Mouse (Mus musculus) hindbrain, embryonic 12.5 days (tissue): ENCODE measurements around the gene Tspan9. TPM values are rescaled to one million over a fixed set of nuclear protein-coding genes. Genes with fewer than 3 reads are reported as not detected.

ENCODE experiments used
- ATAC-seq: fragments of 200-750 bp; cut with Nextera tagmentation; 2 replicates; pipeline ENCODE4 v1.8.0; 2017; ENCODE audit warnings: moderate TSS enrichment; ENCODE audit not compliant: low FRiP score
- H3K27ac ChIP-seq: fragments of 300-500 bp; sonication (generic); 2 replicates; pipeline ENCODE4 v1.5.1; 2016; ENCODE audit warnings: mild to moderate bottlenecking
- H3K27me3 ChIP-seq: fragments of 300-500 bp; sonication (generic); 2 replicates; pipeline ENCODE4 v1.6.1; 2016; ENCODE audit warnings: mild to moderate bottlenecking
- H3K36me3 ChIP-seq: fragments of 300-500 bp; sonication (generic); 2 replicates; pipeline ENCODE4 v1.6.1; 2016; ENCODE audit warnings: mild to moderate bottlenecking
- H3K4me1 ChIP-seq: fragments of 300-500 bp; sonication (generic); 2 replicates; pipeline ENCODE4 v1.6.1; 2016
- H3K4me2 ChIP-seq: fragments of 300-500 bp; sonication (generic); replicated peaks from 2 replicates; pipeline ENCODE4 v1.6.1; 2016; ENCODE audit warnings: mild to moderate bottlenecking
- H3K4me3 ChIP-seq: fragments of 300-500 bp; sonication (generic); 2 replicates; pipeline ENCODE4 v1.5.1; 2016; ENCODE audit warnings: mild to moderate bottlenecking
- H3K9ac ChIP-seq: fragments of 300-500 bp; sonication (generic); 2 replicates; pipeline ENCODE4 v1.6.1; 2016; ENCODE audit warnings: mild to moderate bottlenecking, moderate library complexity
- H3K9me3 ChIP-seq: fragments of 300-500 bp; sonication (generic); replicated peaks from 2 replicates; pipeline ENCODE4 v1.6.1; 2016; ENCODE audit warnings: mild to moderate bottlenecking
- WGBS: fragments of 180-500 bp; shearing (Covaris S2); methylation state at CpG from one replicate; pipeline ENCODE4 v1.1.7; 2016; 5-methylcytosine and 5-hydroxymethylcytosine counted together
- polyA plus RNA-seq: library from polyadenylated mRNA; unstranded; fragments of >200 nt; fragmentation: Nextera tagmentation; extraction: Ambion mirVana; gene quantifications from 2 replicates; pipeline ENCODE4 v1.2.1, GENCODE M21; 2016

Gene Tspan9
- polyA plus RNA-seq, 1 experiment from 2014 or later, result 63.4 TPM

GRCm38 (mm10) chr6:128036597-128036996 lies 106.8 kb downstream of the Tspan9 start:
- Histone ChIP-seq H3K27me3 (peaks cover 25% of the 10 kb centered on the region), H3K36me3 (no peaks in the 10 kb centered on the region), H3K4me1 (peaks cover 41% of the 10 kb centered on the region), H3K9ac (no peak overlapping the region), H3K4me3 (no peak overlapping the region), H3K27ac (no peak overlapping the region), H3K4me2 (no peak overlapping the region), H3K9me3 (no peaks in the 10 kb centered on the region)
- ATAC-seq, result no peak
- 82% methylated on average over 9 of the region's 9 CpGs for WGBS

- Histone ChIP-seq H3K36me3 (no peaks in the 10 kb centered on the region), H3K4me1 (peaks cover 40% of the 10 kb centered on the region), H3K4me2 (peak overlapping the region; percentile 92), H3K27me3 (peaks cover 25% of the 10 kb centered on the region), H3K27ac (no peak overlapping the region), H3K4me3 (peak overlapping the region; percentile 53), H3K9me3 (no peaks in the 10 kb centered on the region), H3K9ac (peak overlapping the region; percentile 60)
- no peak for ATAC-seq
- 10% methylated on average over 4 of the region's 4 CpGs for WGBS
Measured at GRCm38 (mm10) chr6:128035930-128036309, 107.5 kb downstream of the Tspan9 start.

- Histone ChIP-seq H3K4me1 (peaks cover 42% of the 10 kb centered on the region), H3K4me2 (peak overlapping the region; percentile 92), H3K9ac (peak overlapping the region; percentile 60), H3K4me3 (peak overlapping the region; percentile 53), H3K27me3 (peaks cover 25% of the 10 kb centered on the region), H3K36me3 (no peaks in the 10 kb centered on the region), H3K9me3 (no peaks in the 10 kb centered on the region), H3K27ac (peak overlapping the region; percentile 67; the same call in 1 of the 2 replicates)
- WGBS, result under 1% methylated on average over 31 of the region's 36 CpGs
- peak; percentile 62 for ATAC-seq
Measured at GRCm38 (mm10) chr6:128035250-128035929, 108.0 kb downstream of the Tspan9 start.

- peaks cover 25% of the 10 kb centered on the region for H3K27me3 ChIP-seq
- peak; percentile 78 for ATAC-seq
- H3K4me3 ChIP-seq, result peak overlapping the region; percentile 53
- peak overlapping the region; percentile 74 for H3K9ac ChIP-seq
- H3K9me3 ChIP-seq, result no peaks in the 10 kb centered on the region
- H3K4me1 ChIP-seq, result peaks cover 49% of the 10 kb centered on the region
- WGBS, result under 1% methylated on average over 80 of the region's 80 CpGs
- H3K27ac ChIP-seq, result peak overlapping the region; percentile 67
- H3K36me3 ChIP-seq, result no peaks in the 10 kb centered on the region
- peak overlapping the region; percentile 92 for H3K4me2 ChIP-seq
Measured at GRCm38 (mm10) chr6:128034317-128035249, 108.8 kb downstream of the Tspan9 start.

GRCm38 (mm10) chr6:128033868-128034250 lies 109.5 kb downstream of the Tspan9 start:
- 6% methylated on average over 4 of the region's 4 CpGs for WGBS
- H3K27me3 ChIP-seq, result peaks cover 25% of the 10 kb centered on the region
- no peaks in the 10 kb centered on the region for H3K9me3 ChIP-seq
- H3K27ac ChIP-seq, result no peak overlapping the region
- peaks cover 49% of the 10 kb centered on the region for H3K4me1 ChIP-seq
- H3K9ac ChIP-seq, result peak overlapping the region; percentile 74
- peak overlapping the region; percentile 92 for H3K4me2 ChIP-seq
- no peak for ATAC-seq
- H3K36me3 ChIP-seq, result no peaks in the 10 kb centered on the region
- H3K4me3 ChIP-seq, result peak overlapping the region; percentile 53

GRCm38 (mm10) chr6:128033172-128033867 lies 110.1 kb downstream of the Tspan9 start:
- Histone ChIP-seq H3K9me3 (no peaks in the 10 kb centered on the region), H3K9ac (peak overlapping the region; percentile 74; the same call in 1 of the 2 replicates), H3K4me2 (peak overlapping the region; percentile 92), H3K36me3 (no peaks in the 10 kb centered on the region), H3K4me3 (peak overlapping the region; percentile 53), H3K27ac (no peak overlapping the region), H3K27me3 (peaks cover 22% of the 10 kb centered on the region), H3K4me1 (peaks cover 49% of the 10 kb centered on the region)
- ATAC-seq, result no peak
- 28% methylated on average over 11 of the region's 11 CpGs for WGBS

GRCm38 (mm10) chr6:128032252-128033171 lies 110.9 kb downstream of the Tspan9 start:
- Histone ChIP-seq H3K4me1 (peaks cover 52% of the 10 kb centered on the region), H3K36me3 (no peaks in the 10 kb centered on the region), H3K9me3 (no peaks in the 10 kb centered on the region), H3K27ac (no peak overlapping the region), H3K9ac (no peak overlapping the region), H3K4me3 (no peak overlapping the region), H3K27me3 (peaks cover 21% of the 10 kb centered on the region), H3K4me2 (0 out of 2 replicates have a peak overlapping the region, but pooled peaks have one; percentile 92)
- 37% methylated on average over 16 of the region's 16 CpGs for WGBS
- ATAC-seq, result no peak

- Histone ChIP-seq H3K27ac (no peak overlapping the region), H3K27me3 (peaks cover 15% of the 10 kb centered on the region), H3K4me2 (no peak overlapping the region), H3K9me3 (no peaks in the 10 kb centered on the region), H3K36me3 (no peaks in the 10 kb centered on the region), H3K4me1 (peaks cover 50% of the 10 kb centered on the region), H3K9ac (no peak overlapping the region), H3K4me3 (no peak overlapping the region)
- ATAC-seq, result no peak
- 69% methylated on average over 2 of the region's 2 CpGs for WGBS
Measured at GRCm38 (mm10) chr6:128031584-128031983, 111.8 kb downstream of the Tspan9 start.

- Histone ChIP-seq H3K4me2 (no peak overlapping the region), H3K27me3 (peaks cover 14% of the 10 kb centered on the region), H3K4me3 (no peak overlapping the region), H3K27ac (no peak overlapping the region), H3K9me3 (no peaks in the 10 kb centered on the region), H3K36me3 (no peaks in the 10 kb centered on the region), H3K4me1 (peaks cover 46% of the 10 kb centered on the region), H3K9ac (no peak overlapping the region)
- 60% methylated on average over 4 of the region's 4 CpGs for WGBS
- no peak for ATAC-seq
Measured at GRCm38 (mm10) chr6:128031096-128031495, 112.3 kb downstream of the Tspan9 start.

GRCm38 (mm10) chr6:128030475-128030874 lies 112.9 kb downstream of the Tspan9 start:
- peaks cover 40% of the 10 kb centered on the region for H3K4me1 ChIP-seq
- H3K27me3 ChIP-seq, result peaks cover 12% of the 10 kb centered on the region
- no peak overlapping the region for H3K27ac ChIP-seq
- ATAC-seq, result no peak
- no peak overlapping the region for H3K9ac ChIP-seq
- H3K9me3 ChIP-seq, result no peaks in the 10 kb centered on the region
- no peak overlapping the region for H3K4me3 ChIP-seq
- H3K4me2 ChIP-seq, result no peak overlapping the region
- H3K36me3 ChIP-seq, result no peaks in the 10 kb centered on the region
- WGBS, result 64% methylated on average over 6 of the region's 6 CpGs
